Mouse (Mus musculus) bone marrow, adult 2 months (tissue): ENCODE data around the gene Dhx30. TPM values are rescaled to one million over a fixed set of nuclear protein-coding genes. Genes with fewer than 3 reads are reported as not detected.
"Not testable (repeated sequence)": the region's sequence is repeated elsewhere in the genome, so short reads cannot be mapped to it uniquely, and the experiment has no call there.

Source experiments
- H3K27ac ChIP-seq: fragments of 200-500 bp; 2 replicates; pipeline ENCODE4 v1.5.1; 2012; ENCODE audit warnings: low read depth, mild to moderate bottlenecking, control low read depth, inconsistent platforms, low read length; ENCODE audit not compliant: control insufficient read depth, poor library complexity, insufficient read depth
- H3K4me1 ChIP-seq: fragments of 200-500 bp; 2 replicates; pipeline ENCODE4 v1.6.1; 2011; ENCODE audit warnings: low read length; ENCODE audit not compliant: control insufficient read depth, insufficient read depth
- H3K4me3 ChIP-seq: fragments of 200-500 bp; replicated peaks from 2 replicates; pipeline ENCODE3; 2011; ENCODE audit warnings: mild to moderate bottlenecking, low read depth, low read length, control low read depth; ENCODE audit not compliant: control insufficient read depth
- CTCF ChIP-seq: fragments of 200-500 bp; IDR thresholded peaks from 2 replicates; pipeline ENCODE4 v1.5.1; 2011; ENCODE audit warnings: low read length, control low read depth; ENCODE audit not compliant: control insufficient read depth, insufficient read depth
- POLR2A ChIP-seq: fragments of 200-500 bp; IDR thresholded peaks from 2 replicates; pipeline ENCODE4 v1.6.1; 2011; ENCODE audit warnings: low read depth, mild to moderate bottlenecking, control low read depth, low read length, borderline replicate concordance; ENCODE audit not compliant: control insufficient read depth
- WGBS: fragments of 180-500 bp; shearing (Covaris S2); methylation state at CpG from one replicate; pipeline ENCODE4 v1.1.7; 2018; 5-methylcytosine and 5-hydroxymethylcytosine counted together
- polyA plus RNA-seq: library from polyadenylated mRNA; stranded (reverse); fragments of >200 nt; gene quantifications from 2 replicates; pipeline ENCODE4 v1.2.4, GENCODE M21; 2011; ENCODE audit warnings: low replicate concordance; ENCODE audit not compliant: missing spikeins, insufficient read depth, insufficient read length

The Dhx30 gene
- polyA plus RNA-seq, 1 experiment, result 70.2 TPM

DNA sequence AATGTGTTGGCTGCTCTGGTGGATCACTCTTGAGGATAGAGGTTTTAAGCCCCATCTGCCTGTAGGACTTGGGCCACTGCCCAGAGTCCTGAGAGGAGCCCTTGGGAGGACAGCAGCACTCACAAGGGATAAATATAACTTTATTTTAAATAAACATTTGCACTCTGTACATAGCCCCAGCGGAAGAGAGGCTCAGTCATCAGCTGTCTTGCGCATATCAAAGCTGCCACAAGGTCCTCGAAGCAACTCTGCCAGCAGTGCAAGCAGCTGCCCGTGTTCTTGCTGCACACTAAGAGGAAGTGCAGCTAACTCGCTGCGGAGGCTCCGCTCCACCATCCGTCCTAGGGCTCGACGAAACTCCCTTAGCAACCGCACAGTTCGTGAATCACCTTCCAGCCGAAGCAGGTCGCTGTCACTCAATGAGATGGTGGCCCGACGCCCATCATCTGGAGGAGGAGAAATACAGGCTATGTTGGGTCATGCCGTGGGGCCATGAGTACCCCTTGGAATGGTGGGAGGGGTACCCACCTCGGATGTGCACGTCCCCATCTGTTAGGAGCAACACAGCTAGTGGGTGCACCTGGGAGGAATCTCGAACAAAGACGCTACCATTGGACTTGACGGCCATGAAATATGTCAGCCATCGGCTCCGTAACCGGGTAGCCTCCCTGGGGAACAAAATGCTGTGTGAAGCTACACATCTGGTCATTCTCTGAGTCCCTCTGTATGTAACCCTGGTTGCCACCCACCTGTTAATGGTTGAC lies 33.2 kb downstream of the Dhx30 start:
- H3K4me3 ChIP-seq, result no peak overlapping the region
- TF ChIP-seq POLR2A (no peak), CTCF (no peak)
- peaks cover 1% of the 10 kb centered on the region; the same call in 1 of the 2 replicates for H3K4me1 ChIP-seq
- WGBS, result 91% methylated on average over 25 of the region's 25 CpGs
- H3K27ac ChIP-seq, result no peak overlapping the region

DNA sequence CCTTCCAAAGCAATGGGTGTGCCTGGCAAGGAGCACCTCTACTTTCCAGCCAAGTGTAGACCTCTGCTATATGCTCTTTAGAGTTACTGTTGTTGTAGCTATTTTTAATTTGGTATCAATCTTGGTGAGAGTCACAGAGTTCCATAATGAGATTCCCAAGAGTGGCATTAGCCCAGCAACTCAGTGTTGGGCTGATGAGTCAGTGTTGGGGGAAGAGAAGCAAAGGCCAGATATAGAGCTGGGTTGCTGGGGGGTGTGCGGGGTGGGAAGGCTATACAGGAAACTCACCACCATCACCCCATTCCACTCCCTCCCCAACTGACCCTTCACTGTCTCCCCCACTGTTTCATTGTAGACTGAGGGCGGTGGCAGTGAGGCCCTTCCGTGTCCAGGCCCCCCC lies 36.6 kb downstream of the Dhx30 start:
- TF ChIP-seq POLR2A (no peak), CTCF (no peak)
- peaks cover 1% of the 10 kb centered on the region; the same call in 1 of the 2 replicates for H3K4me1 ChIP-seq
- 84% methylated on average over 3 of the region's 3 CpGs for WGBS
- no peak overlapping the region for H3K27ac ChIP-seq
- H3K4me3 ChIP-seq, result no peak overlapping the region

DNA sequence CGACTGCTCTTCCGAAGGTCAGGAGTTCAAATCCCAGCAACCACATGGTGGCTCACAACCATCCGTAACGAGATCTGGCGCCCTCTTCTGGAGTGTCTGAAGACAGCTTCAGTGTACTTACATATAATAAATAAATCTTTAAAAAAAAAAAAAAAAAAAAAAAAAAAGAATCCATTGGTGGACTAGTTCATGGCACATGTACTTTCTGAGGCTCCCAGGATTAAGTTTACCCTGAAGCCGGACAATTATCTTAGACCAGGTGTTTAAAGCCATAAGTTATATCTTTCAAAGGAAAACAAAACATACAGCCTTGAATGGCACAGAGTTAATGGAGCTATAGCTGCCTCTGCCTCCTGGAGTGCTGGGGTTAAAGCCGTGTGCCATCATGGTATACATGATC lies 41.2 kb downstream of the Dhx30 start:
- H3K4me3 ChIP-seq, H3K27ac ChIP-seq, H3K4me1 ChIP-seq: not testable (repeated sequence)
- WGBS, result 74% methylated on average over 6 of the region's 7 CpGs

- TF ChIP-seq CTCF (peak; percentile 81), POLR2A (no peak)
- Histone ChIP-seq H3K4me3 (no peak overlapping the region), H3K4me1 (no peaks in the 10 kb centered on the region), H3K27ac (no peak overlapping the region)
- WGBS, result 21% methylated on average over 1 of the region's 1 CpGs
Observed at GRCm38 (mm10) chr9:110071843-110072242, 45.8 kb downstream of the Dhx30 start.

DNA sequence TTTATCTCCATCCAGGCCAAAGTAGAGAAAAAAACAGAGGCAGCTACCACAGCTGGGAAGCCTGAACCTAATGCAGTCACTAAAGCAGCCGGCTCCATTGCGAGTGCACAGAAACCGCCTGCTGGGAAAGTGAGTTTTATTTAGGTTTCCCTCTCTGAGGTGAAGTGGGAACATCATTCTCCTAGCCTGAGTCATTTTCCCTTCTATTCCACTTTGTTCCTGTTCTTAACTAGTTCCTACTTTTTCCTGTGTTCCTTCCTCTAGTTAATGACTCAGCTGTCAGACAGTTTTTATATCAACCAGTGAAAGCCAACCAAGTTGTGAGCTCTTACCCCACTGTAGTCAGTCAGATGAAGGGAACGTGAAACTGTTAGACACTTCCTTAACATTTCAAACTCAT lies 46.6 kb downstream of the Dhx30 start:
- TF ChIP-seq CTCF, result no peak
- no peak overlapping the region for H3K27ac ChIP-seq
- no peak overlapping the region for H3K4me3 ChIP-seq
- WGBS, result 63% methylated on average over 4 of the region's 4 CpGs
- H3K4me1 ChIP-seq, result no peaks in the 10 kb centered on the region

DNA sequence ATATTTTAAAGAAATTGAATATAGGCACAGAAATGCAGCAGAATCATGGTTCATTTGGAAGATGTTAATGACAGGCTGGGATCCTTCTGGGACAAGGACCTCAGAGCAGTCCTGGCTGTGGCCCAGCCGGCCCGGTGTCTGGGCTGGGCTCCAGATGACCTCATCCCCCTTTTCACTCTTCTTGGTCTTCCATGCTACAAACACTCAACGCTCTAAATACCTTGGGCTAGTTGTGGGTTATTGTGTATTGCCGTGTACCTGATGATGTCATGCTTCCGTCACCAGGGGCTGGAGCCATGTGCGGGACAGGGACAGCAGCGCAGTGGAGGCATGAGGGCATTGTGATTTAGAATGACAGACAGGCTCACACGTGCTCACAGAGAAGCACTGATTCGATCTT lies 47.3 kb downstream of the Dhx30 start:
- 86% methylated on average over 9 of the region's 9 CpGs for WGBS
- H3K27ac ChIP-seq, result no peak overlapping the region
- H3K4me3 ChIP-seq, result no peak overlapping the region
- TF ChIP-seq CTCF, result no peak
- no peak for TF ChIP-seq POLR2A
- H3K4me1 ChIP-seq, result no peaks in the 10 kb centered on the region

GRCm38 (mm10) chr9:110068745-110069144 lies 48.9 kb downstream of the Dhx30 start:
- no peak for TF ChIP-seq POLR2A
- TF ChIP-seq CTCF, result no peak
- no peaks in the 10 kb centered on the region for H3K4me1 ChIP-seq
- H3K4me3 ChIP-seq, result no peak overlapping the region
- no peak overlapping the region for H3K27ac ChIP-seq
- WGBS, result 85% methylated on average over 6 of the region's 6 CpGs

DNA sequence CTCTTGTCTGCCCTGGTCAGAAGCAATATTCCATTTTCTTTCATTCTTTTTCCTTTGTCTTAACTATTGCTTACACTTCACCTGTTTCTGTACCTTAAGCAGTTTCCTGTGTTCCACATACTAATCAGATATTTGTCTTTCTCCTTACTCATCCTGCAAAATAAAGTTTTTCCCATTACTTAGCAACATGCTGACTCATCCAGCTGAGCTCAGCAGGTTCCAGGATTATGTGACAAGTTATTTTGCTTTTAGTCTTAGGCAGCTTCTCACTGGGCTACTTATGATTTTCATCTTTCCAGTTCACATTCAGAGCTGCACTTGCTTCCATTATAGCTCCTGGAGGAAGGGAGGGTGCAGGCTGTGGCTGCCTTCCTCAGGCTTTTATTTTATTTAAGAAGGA lies 53.0 kb downstream of the Dhx30 start:
- H3K4me1 ChIP-seq, result no peaks in the 10 kb centered on the region
- no peak overlapping the region for H3K27ac ChIP-seq
- TF ChIP-seq POLR2A (no peak), CTCF (no peak)
- H3K4me3 ChIP-seq, result no peak overlapping the region

DNA sequence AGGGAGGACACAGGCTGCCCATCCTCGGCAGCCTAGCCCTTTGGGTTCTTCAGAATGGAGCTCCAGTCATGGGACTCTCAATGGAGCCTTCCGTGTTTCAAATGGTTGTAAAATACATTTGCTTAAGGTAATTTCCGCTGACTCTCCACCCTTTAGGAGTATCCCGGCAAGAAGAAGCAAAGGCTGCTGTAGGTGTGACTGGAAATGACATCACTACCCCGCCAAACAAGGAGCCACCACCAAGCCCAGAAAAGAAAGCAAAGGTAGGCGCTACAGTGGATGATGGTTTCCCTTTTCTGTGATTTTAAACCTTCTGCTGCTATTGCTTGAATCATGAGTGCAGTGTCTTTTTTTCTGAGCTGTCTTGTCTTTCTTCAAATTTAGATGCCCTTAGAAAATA lies 54.8 kb downstream of the Dhx30 start:
- TF ChIP-seq CTCF (no peak), POLR2A (no peak)
- H3K4me3 ChIP-seq, result no peak overlapping the region
- no peak overlapping the region for H3K27ac ChIP-seq
- H3K4me1 ChIP-seq, result no peaks in the 10 kb centered on the region
- WGBS, result 90% methylated on average over 6 of the region's 6 CpGs
